Mouse (Mus musculus): ENCODE measurements at regions not wholly inside any gene's neighbourhood (a gene's known extent, or its start where the extent isn't known, plus 50 kb on each side); places are given as distances from the start of the nearest gene placed in this dataset.

- DNase-seq, result peak; percentile 58
Measured at GRCm38 (mm10) chr8:23504704-23505103, 1093.5 kb downstream of the Mrps31 start.

- no peak for DNase-seq
Measured at GRCm38 (mm10) chr8:23505216-23505615, 1094.1 kb downstream of the Mrps31 start.

GRCm38 (mm10) chr8:23505966-23506365, 1094.8 kb downstream of the Mrps31 start:
- no peak for DNase-seq

- DNase-seq, result peak; percentile 18
Measured at GRCm38 (mm10) chr8:23507661-23508060, 1096.5 kb downstream of the Mrps31 start.

- no peak for DNase-seq
Measured at GRCm38 (mm10) chr8:23510076-23510475, 1098.9 kb downstream of the Mrps31 start.

- no peak for DNase-seq
Measured at GRCm38 (mm10) chr8:23510561-23510960, 1099.4 kb downstream of the Mrps31 start.

- peak; percentile 29 for DNase-seq
Measured at GRCm38 (mm10) chr8:23511264-23511663, 1100.1 kb downstream of the Mrps31 start.

GRCm38 (mm10) chr8:23511792-23512191, 1100.6 kb downstream of the Mrps31 start:
- peak; percentile 36 for DNase-seq

- DNase-seq, result no peak
Measured at GRCm38 (mm10) chr8:23516469-23516868, 1105.3 kb downstream of the Mrps31 start.

- DNase-seq, result peak; percentile 22
Measured at GRCm38 (mm10) chr8:23531551-23532142, 1120.5 kb downstream of the Mrps31 start.

- no peak for DNase-seq
Measured at GRCm38 (mm10) chr8:23537681-23538359, 1126.7 kb downstream of the Mrps31 start.

- DNase-seq, result peak; percentile 10
Measured at GRCm38 (mm10) chr8:23553565-23554473, 1142.7 kb downstream of the Mrps31 start.

- no peak for DNase-seq
Measured at GRCm38 (mm10) chr8:23560836-23561235, 1149.7 kb downstream of the Mrps31 start.

GRCm38 (mm10) chr8:23561683-23562385, 1150.7 kb downstream of the Mrps31 start:
- no peak for DNase-seq

GRCm38 (mm10) chr8:23562504-23562903, 1151.3 kb downstream of the Mrps31 start:
- DNase-seq, result no peak

GRCm38 (mm10) chr8:23563065-23564020, 1152.2 kb downstream of the Mrps31 start:
- DNase-seq, result no peak

- no peak for DNase-seq
Measured at GRCm38 (mm10) chr8:23567906-23568305, 1156.7 kb downstream of the Mrps31 start.

- DNase-seq, result no peak
Measured at GRCm38 (mm10) chr8:23571338-23571737, 1154.3 kb downstream of the Adam3 start.

- no peak for DNase-seq
Measured at GRCm38 (mm10) chr8:23580106-23580505, 1145.5 kb downstream of the Adam3 start.

- no peak for DNase-seq
Measured at GRCm38 (mm10) chr8:23580701-23581100, 1145.0 kb downstream of the Adam3 start.

All from lung, postnatal 36 days (tissue).